Mouse (Mus musculus) CH12F3 (cell line): ENCODE data around the gene Artn.

ENCODE experiments used
- in situ Hi-C: fragments of 300-500 bp; cut with MboI; formaldehyde crosslinking; loops from 2 replicates; pipeline ENCODE4 v1.14.3; 2020; ENCODE audit warnings: low sequenced_read_pairs

Gene Artn

GRCm38 (mm10) chr4:117891738-117892161, 37.8 kb downstream of the Artn start, which contains the start of gene Dph2:
Gene Dph2, minus strand, starts transcription at chr4:117892032.
- in situ Hi-C loops, result no loop called here

GRCm38 (mm10) chr4:117890750-117891149, 38.8 kb downstream of the Artn start:
- in situ Hi-C loops, result no loop called here

- in situ Hi-C loops, result no loop called here
Measured at GRCm38 (mm10) chr4:117890031-117890430, 39.5 kb downstream of the Artn start.

- in situ Hi-C loops, result no loop called here
Measured at GRCm38 (mm10) chr4:117889471-117889870, 40.1 kb downstream of the Artn start.

GRCm38 (mm10) chr4:117887920-117888319, 41.6 kb downstream of the Artn start:
- in situ Hi-C loops, result no loop called here

- in situ Hi-C loops, result no loop called here
Measured at GRCm38 (mm10) chr4:117887133-117887532, 42.4 kb downstream of the Artn start, which contains the start of gene Atp6v0b. Gene Atp6v0b, minus strand, starts transcription at chr4:117887333.

- in situ Hi-C loops, result no loop called here
Measured at GRCm38 (mm10) chr4:117886644-117887043, 42.9 kb downstream of the Artn start.

GRCm38 (mm10) chr4:117885994-117886393, 43.6 kb downstream of the Artn start:
- in situ Hi-C loops, result no loop called here

GRCm38 (mm10) chr4:117885093-117885492, 44.5 kb downstream of the Artn start:
- in situ Hi-C loops, result no loop called here

GRCm38 (mm10) chr4:117884146-117884545, 45.4 kb downstream of the Artn start:
- in situ Hi-C loops, result no loop called here

GRCm38 (mm10) chr4:117882701-117883691, 46.6 kb downstream of the Artn start, which contains the start of gene B4galt2:
Gene B4galt2, minus strand, starts transcription at chr4:117883487.
- in situ Hi-C loops, result no loop called here

- in situ Hi-C loops, result no loop called here
Measured at GRCm38 (mm10) chr4:117878703-117879102, 50.9 kb downstream of the Artn start.

- in situ Hi-C loops, result no loop called here
Measured at GRCm38 (mm10) chr4:117878301-117878700, 51.3 kb downstream of the Artn start.
